In the genomic region with DNA sequence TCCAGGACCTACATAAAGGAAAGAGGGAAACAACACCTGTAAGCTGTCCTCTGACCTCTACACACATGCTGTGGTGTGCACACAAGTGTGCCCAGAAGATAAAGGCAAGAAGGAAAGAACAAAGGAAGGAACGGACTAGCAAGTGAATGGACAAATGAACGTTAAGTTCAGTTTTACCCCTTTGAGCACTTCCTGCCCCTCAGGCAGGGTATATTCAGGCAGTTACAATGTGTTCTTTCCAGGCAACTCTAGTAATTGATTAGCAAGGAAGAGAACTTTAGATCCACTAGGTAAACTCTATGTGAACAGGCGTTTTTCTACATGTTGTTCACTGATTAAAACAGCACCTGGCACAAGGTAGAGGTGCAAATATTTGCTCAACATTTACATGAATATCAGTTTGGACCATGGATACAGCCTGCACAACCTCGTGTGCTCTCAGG, we compare ENCODE assay signal across 26 mouse cellular contexts. TPM values are rescaled to one million over a fixed set of nuclear protein-coding genes. Genes with fewer than 3 reads are reported as not detected.
DNase-seq lines count a peak whose midpoint lies in the region; ATAC-seq and TF ChIP-seq lines count a peak whose summit lies in the region.
"Had no signal": no experiment of that assay in that cellular context is flagged by ENCODE, and none has a peak within 500 bp of the region (broad histone marks: within the 10 kb centered on the region; RNA-seq: fewer than 3 reads in every experiment).

No protein-coding gene starts in this region.

- H3K27me3 ChIP-seq in intestine, postnatal 0 days (replicated peaks; ENCODE audit: control insufficient read depth, insufficient read depth, low read length), result no peaks in the 10 kb centered on the region
- peaks cover 9% of the 10 kb centered on the region; the same call in 1 of the 2 replicates for H3K27me3 ChIP-seq in liver, embryonic 15.5 days
- H3K27me3 ChIP-seq in stomach, embryonic 16.5 days (ENCODE audit: control insufficient read depth, insufficient read depth, low read length), result no peaks in the 10 kb centered on the region
- H3K27me3 ChIP-seq: embryonic facial prominence, embryonic 13.5 days; forebrain, embryonic 13.5 days; lung, embryonic 15.5 days; midbrain, embryonic 13.5 days had no signal

- WGBS in intestine, postnatal 0 days, result 30% methylated on average over 4 of the region's 4 CpGs
- WGBS in liver, embryonic 15.5 days (ENCODE audit: insufficient replicate concordance), result 27% methylated on average over 4 of the region's 4 CpGs
- 50% methylated on average over 4 of the region's 4 CpGs for WGBS in stomach, embryonic 16.5 days

- peak; percentile 70 for ATAC-seq in intestine, postnatal 0 days
- ATAC-seq in liver, embryonic 15.5 days (ENCODE audit: insufficient read depth), result peak; percentile 77
- peak; percentile 81; the same call in 1 of the 2 replicates for ATAC-seq in stomach, embryonic 16.5 days (ENCODE audit: insufficient read depth, low FRiP score)
- ATAC-seq: forebrain, embryonic 13.5 days; midbrain, embryonic 13.5 days had no signal

- H3K9ac ChIP-seq in intestine, postnatal 0 days (ENCODE audit: low read depth, low read length), result no peak overlapping the region
- no peak overlapping the region for H3K9ac ChIP-seq in liver, embryonic 15.5 days
- H3K9ac ChIP-seq in stomach, embryonic 16.5 days (ENCODE audit: low read length), result no peak overlapping the region
- H3K9ac ChIP-seq: embryonic facial prominence, embryonic 13.5 days; forebrain, embryonic 13.5 days; hindbrain, embryonic 15.5 days; limb, embryonic 12.5 days; lung, embryonic 15.5 days; midbrain, embryonic 13.5 days had no signal

- peaks cover 5% of the 10 kb centered on the region; the same call in 1 of the 2 replicates for H3K36me3 ChIP-seq in intestine, postnatal 0 days (ENCODE audit: control insufficient read depth, insufficient read depth)
- no peaks in the 10 kb centered on the region for H3K36me3 ChIP-seq in liver, embryonic 15.5 days (replicated peaks)
- H3K36me3 ChIP-seq in stomach, embryonic 16.5 days (ENCODE audit: control insufficient read depth, insufficient read depth, low read length), result no peaks in the 10 kb centered on the region
- H3K36me3 ChIP-seq: embryonic facial prominence, embryonic 13.5 days; heart, embryonic 10.5 days; hindbrain, embryonic 15.5 days; limb, embryonic 12.5 days; midbrain, embryonic 13.5 days had no signal

- peak; percentile 20 for DNase-seq in kidney, adult 9 months
- DNase-seq in kidney, postnatal 36 days, result no peak
- no peak for DNase-seq in urinary bladder, adult 18-20 months (ENCODE audit: low spot score in 2 of 2)
- DNase-seq in thymus, postnatal 4 days, result no peak
- no peak for DNase-seq in embryo, embryonic 10.5 days (ENCODE audit: low spot score)
- DNase-seq: adrenal gland, postnatal 14 days; cerebellum, adult 2 months; cerebellum, postnatal 25 days; embryo, embryonic 11 days; gastrocnemius, adult 2 months; heart, postnatal 4 days; kidney, adult 11 months; lung, postnatal 36 days; right cerebral cortex, postnatal 14 days had no signal

- no peak overlapping the region for H3K4me2 ChIP-seq in intestine, postnatal 0 days (replicated peaks; ENCODE audit: low read depth)
- H3K4me2 ChIP-seq in liver, embryonic 15.5 days, result no peak overlapping the region; the same call in 1 of the 2 replicates
- H3K4me2 ChIP-seq in stomach, embryonic 16.5 days (ENCODE audit: low read depth, low read length), result no peak overlapping the region
- H3K4me2 ChIP-seq: embryonic facial prominence, embryonic 13.5 days; forebrain, embryonic 13.5 days; hindbrain, embryonic 15.5 days; limb, embryonic 12.5 days; lung, embryonic 15.5 days; midbrain, embryonic 13.5 days had no signal

- no peak for TF ChIP-seq CTCF in intestine, postnatal 0 days (IDR thresholded peaks at IDR 0.05; ENCODE audit: low read depth)

- H3K9me3 ChIP-seq in intestine, postnatal 0 days (ENCODE audit: control insufficient read depth), result no peaks in the 10 kb centered on the region
- no peaks in the 10 kb centered on the region for H3K9me3 ChIP-seq in liver, embryonic 15.5 days (replicated peaks)
- H3K9me3 ChIP-seq in stomach, embryonic 16.5 days (replicated peaks; ENCODE audit: control insufficient read depth, low read length), result no peaks in the 10 kb centered on the region
- H3K9me3 ChIP-seq: embryonic facial prominence, embryonic 13.5 days; forebrain, embryonic 13.5 days; heart, embryonic 10.5 days; hindbrain, embryonic 15.5 days; limb, embryonic 12.5 days; lung, embryonic 15.5 days; midbrain, embryonic 13.5 days had no signal

- 0 out of 2 replicates have a peak, but pooled peaks cover 2% of the 10 kb centered on the region for H3K4me1 ChIP-seq in intestine, postnatal 0 days (replicated peaks; ENCODE audit: control insufficient read depth, insufficient read depth, low read length)
- peaks cover 5% of the 10 kb centered on the region; the same call in 1 of the 2 replicates for H3K4me1 ChIP-seq in liver, embryonic 15.5 days (replicated peaks)
- no peaks in the 10 kb centered on the region for H3K4me1 ChIP-seq in stomach, embryonic 16.5 days (ENCODE audit: control insufficient read depth, insufficient read depth, low read length)
- H3K4me1 ChIP-seq: forebrain, embryonic 13.5 days; heart, embryonic 10.5 days; hindbrain, embryonic 15.5 days; limb, embryonic 12.5 days; midbrain, embryonic 13.5 days had no signal

- H3K27ac ChIP-seq in intestine, postnatal 0 days (ENCODE audit: low read depth, low read length), result peak overlapping the region; percentile 50; the same call in 1 of the 2 replicates
- peak overlapping the region; percentile 80 for H3K27ac ChIP-seq in liver, embryonic 15.5 days (replicated peaks)
- H3K27ac ChIP-seq in stomach, embryonic 16.5 days (ENCODE audit: low read length), result peak overlapping the region; percentile 73
- H3K27ac ChIP-seq: embryonic facial prominence, embryonic 13.5 days; forebrain, embryonic 13.5 days; gastrocnemius, adult 2 months; heart, embryonic 10.5 days; hindbrain, embryonic 15.5 days; limb, embryonic 12.5 days; lung, embryonic 15.5 days; midbrain, embryonic 13.5 days had no signal

- no peak overlapping the region for H3K4me3 ChIP-seq in intestine, postnatal 0 days (ENCODE audit: low read depth, low read length)
- no peak overlapping the region for H3K4me3 ChIP-seq in liver, embryonic 15.5 days (replicated peaks)
- H3K4me3 ChIP-seq in stomach, embryonic 16.5 days (replicated peaks; ENCODE audit: low read length), result no peak overlapping the region
- H3K4me3 ChIP-seq: embryonic facial prominence, embryonic 13.5 days; erythroblast, embryonic 14.5 days; forebrain, embryonic 13.5 days; gastrocnemius, adult 2 months; heart, embryonic 10.5 days; hindbrain, embryonic 15.5 days; limb, embryonic 12.5 days; lung, embryonic 15.5 days; megakaryocyte, embryonic 14.5 days; midbrain, embryonic 13.5 days had no signal

RNA-seq across cellular contexts. Expression of gene Ocln, which starts 8.3 kb away (rescaled TPM):
- polyA plus RNA-seq in intestine, postnatal 0 days (2015; fragmentation: Nextera tagmentation; extraction: Ambion mirVana), result 44.5 and 49.4 TPM in 2 replicates
- 10.0 and 10.9 TPM in 2 replicates for polyA plus RNA-seq in liver, embryonic 15.5 days (2015; fragmentation: Nextera tagmentation; extraction: Ambion mirVana)
- 65.9 and 76.9 TPM in 2 replicates for polyA plus RNA-seq in stomach, embryonic 16.5 days (2015; fragmentation: Nextera tagmentation; extraction: Ambion mirVana)
- polyA plus RNA-seq: erythroblast, embryonic 14.5 days had no signal

RNA-seq across cellular contexts. Expression of gene Gtf2h2, which starts 51.9 kb away (rescaled TPM):
- 33.4 and 37.5 TPM in 2 replicates for polyA plus RNA-seq in intestine, postnatal 0 days (2015; fragmentation: Nextera tagmentation; extraction: Ambion mirVana)
- polyA plus RNA-seq in liver, embryonic 15.5 days (2015; fragmentation: Nextera tagmentation; extraction: Ambion mirVana), result 23.6 and 25.5 TPM in 2 replicates
- polyA plus RNA-seq in stomach, embryonic 16.5 days (2015; fragmentation: Nextera tagmentation; extraction: Ambion mirVana), result 55.7 and 58.6 TPM in 2 replicates
